Mouse (Mus musculus): ENCODE measurements at regions not wholly inside any gene's neighbourhood (a gene's known extent, or its start where the extent isn't known, plus 50 kb on each side); places are given as distances from the start of the nearest gene placed in this dataset.

DNA sequence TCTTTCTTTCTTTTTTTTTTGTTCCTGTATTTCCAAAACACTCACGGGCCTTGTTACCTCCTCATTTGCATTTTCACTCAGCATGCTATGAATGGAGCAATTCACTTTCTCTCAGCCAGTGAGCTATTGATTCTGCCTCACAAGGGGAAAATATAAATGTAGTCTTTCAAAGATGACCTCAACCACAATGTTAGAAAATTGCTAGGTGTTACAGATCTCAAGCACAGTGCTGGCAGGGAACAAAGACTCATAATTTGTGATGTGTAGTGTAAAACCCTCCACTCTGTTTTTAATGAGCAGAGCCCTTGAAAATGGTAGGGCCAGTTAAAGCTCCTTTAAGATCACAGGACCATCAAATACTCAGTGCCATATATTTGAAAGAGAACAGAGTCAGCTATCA is 353.8 kb downstream of the Bckdhb start:
- TF ChIP-seq CTCF (IDR thresholded peaks at IDR 0.05; ENCODE audit: extremely low read depth, insufficient read length, insufficient replicate concordance, low read depth, low read length): no peak
- no peak for TF ChIP-seq POLR2A (IDR thresholded peaks at IDR 0.05; ENCODE audit: low read depth, low read length)

All from small intestine, adult 2 months (tissue).